In genomic region chr7:135705753-135706152, GRCm38 (mm10) we compare ENCODE assay signal across 21 mouse cellular contexts. TPM values are rescaled to one million over a fixed set of nuclear protein-coding genes. Genes with fewer than 3 reads are reported as not detected.
A peak's percentile ranks its signal among the peaks of the same experiment; 100 is the strongest.
DNase-seq lines count a peak whose midpoint lies in the region; ATAC-seq and TF ChIP-seq lines count a peak whose summit lies in the region.
"Had no signal": no experiment of that assay in that cellular context is flagged by ENCODE, and none has a peak within 500 bp of the region (broad histone marks: within the 10 kb centered on the region; RNA-seq: fewer than 3 reads in every experiment).

No protein-coding gene starts in this region.

- ATAC-seq in liver, embryonic 12.5 days, result no peak
- ATAC-seq in granulocyte monocyte progenitor cell, adult 5-6 weeks (replicated peaks; ENCODE audit: poor library complexity, severe bottlenecking), result peak; percentile 49
- ATAC-seq in monocyte, adult 5-6 weeks (replicated peaks; ENCODE audit: insufficient number of reproducible peaks, low FRiP score, low TSS enrichment, poor library complexity, severe bottlenecking), result peak; percentile 46
- no peak for ATAC-seq in midbrain, embryonic 15.5 days (replicated peaks)
- no peak for ATAC-seq in midbrain, embryonic 16.5 days
- ATAC-seq: CD4-positive, CD25-positive, alpha-beta regulatory T cell, adult 4 months; forebrain, embryonic 15.5 days; hindbrain, postnatal 0 days; inflammation-experienced regulatory T-cells, adult 6 months had no signal

- H3K9me3 ChIP-seq in liver, embryonic 12.5 days (replicated peaks), result no peaks in the 10 kb centered on the region
- no peaks in the 10 kb centered on the region for H3K9me3 ChIP-seq in midbrain, embryonic 15.5 days
- H3K9me3 ChIP-seq in midbrain, embryonic 16.5 days (replicated peaks; ENCODE audit: control insufficient read depth, low read length, poor library complexity, severe bottlenecking), result no peaks in the 10 kb centered on the region
- H3K9me3 ChIP-seq: forebrain, embryonic 15.5 days; heart, embryonic 13.5 days; hindbrain, embryonic 10.5 days; hindbrain, embryonic 13.5 days had no signal

- no peak overlapping the region for H3K27ac ChIP-seq in liver, adult 2 months (replicated peaks; ENCODE audit: insufficient read depth, low read depth, low read length)
- no peak overlapping the region for H3K27ac ChIP-seq in liver, embryonic 12.5 days
- peak overlapping the region; percentile 42 for H3K27ac ChIP-seq in macrophage
- H3K27ac ChIP-seq in midbrain, embryonic 15.5 days, result no peak overlapping the region
- H3K27ac ChIP-seq in midbrain, embryonic 16.5 days (ENCODE audit: low read length), result no peak overlapping the region
- H3K27ac ChIP-seq: forebrain, embryonic 15.5 days; heart, embryonic 13.5 days; hindbrain, embryonic 10.5 days; hindbrain, embryonic 13.5 days; hindbrain, postnatal 0 days had no signal

- H3K79me2 ChIP-seq in liver, adult 2 months (ENCODE audit: control insufficient read depth, insufficient read depth, low read length), result no peaks in the 10 kb centered on the region
- peaks cover 85% of the 10 kb centered on the region for H3K79me2 ChIP-seq in macrophage (ENCODE audit: inconsistent target)

- no peak for TF ChIP-seq CTCF in liver, adult 2 months (IDR thresholded peaks at IDR 0.05; ENCODE audit: low read depth, low read length)

- no peak overlapping the region for H3K4me3 ChIP-seq in liver, adult 2 months (ENCODE audit: insufficient read depth, low read depth, low read length)
- H3K4me3 ChIP-seq in liver, embryonic 12.5 days, result no peak overlapping the region
- H3K4me3 ChIP-seq in macrophage (ENCODE audit: inconsistent target), result no peak overlapping the region
- no peak overlapping the region for H3K4me3 ChIP-seq in midbrain, embryonic 15.5 days
- no peak overlapping the region for H3K4me3 ChIP-seq in midbrain, embryonic 16.5 days (ENCODE audit: low read depth, low read length)
- H3K4me3 ChIP-seq: forebrain, embryonic 15.5 days; heart, embryonic 13.5 days; hindbrain, embryonic 10.5 days; hindbrain, embryonic 13.5 days had no signal

- WGBS in liver, adult 2 months, result 88% methylated on average over 6 of the region's 6 CpGs
- WGBS in liver, embryonic 12.5 days (ENCODE audit: insufficient replicate concordance), result 93% methylated on average over 6 of the region's 6 CpGs
- WGBS in macrophage (ENCODE audit: missing documents), result 40% methylated on average over 6 of the region's 6 CpGs
- 90% methylated on average over 6 of the region's 6 CpGs for WGBS in midbrain, embryonic 15.5 days
- WGBS in midbrain, embryonic 16.5 days, result 93% methylated on average over 6 of the region's 6 CpGs

- H3K36me3 ChIP-seq in liver, adult 2 months (ENCODE audit: control insufficient read depth, insufficient read depth, low read length), result no peaks in the 10 kb centered on the region
- peaks cover 100% of the 10 kb centered on the region for H3K36me3 ChIP-seq in liver, embryonic 12.5 days
- no peaks in the 10 kb centered on the region for H3K36me3 ChIP-seq in macrophage (ENCODE audit: inconsistent target)
- no peaks in the 10 kb centered on the region for H3K36me3 ChIP-seq in midbrain, embryonic 15.5 days (replicated peaks)
- H3K36me3 ChIP-seq in midbrain, embryonic 16.5 days (ENCODE audit: control insufficient read depth, insufficient read depth, low read length), result no peaks in the 10 kb centered on the region

- H3K4me2 ChIP-seq in liver, embryonic 12.5 days, result no peak overlapping the region
- H3K4me2 ChIP-seq in midbrain, embryonic 15.5 days, result no peak overlapping the region
- no peak overlapping the region for H3K4me2 ChIP-seq in midbrain, embryonic 16.5 days (ENCODE audit: low read length)
- H3K4me2 ChIP-seq: forebrain, embryonic 15.5 days; heart, embryonic 13.5 days; hindbrain, embryonic 13.5 days had no signal

- TF ChIP-seq POLR2A in liver, adult 2 months (IDR thresholded peaks at IDR 0.05; ENCODE audit: extremely low read depth, insufficient read depth, low read length), result no peak

- no peak overlapping the region for H3K9ac ChIP-seq in liver, adult 2 months (ENCODE audit: low read depth, low read length)
- no peak overlapping the region for H3K9ac ChIP-seq in liver, embryonic 12.5 days
- no peak overlapping the region for H3K9ac ChIP-seq in midbrain, embryonic 15.5 days
- H3K9ac ChIP-seq in midbrain, embryonic 16.5 days (ENCODE audit: low read depth, low read length), result no peak overlapping the region
- H3K9ac ChIP-seq: forebrain, embryonic 15.5 days; heart, embryonic 13.5 days; hindbrain, embryonic 13.5 days had no signal

- no peaks in the 10 kb centered on the region for H3K27me3 ChIP-seq in liver, adult 2 months (ENCODE audit: control insufficient read depth, insufficient read depth, low read length)
- no peaks in the 10 kb centered on the region for H3K27me3 ChIP-seq in liver, embryonic 12.5 days (replicated peaks)
- H3K27me3 ChIP-seq in midbrain, embryonic 15.5 days (replicated peaks), result no peaks in the 10 kb centered on the region
- no peaks in the 10 kb centered on the region for H3K27me3 ChIP-seq in midbrain, embryonic 16.5 days (ENCODE audit: control insufficient read depth, insufficient read depth, low read depth, low read length)
- H3K27me3 ChIP-seq: forebrain, embryonic 15.5 days; heart, embryonic 13.5 days; hindbrain, embryonic 13.5 days had no signal

- DNase-seq in liver, adult 2 months (ENCODE audit: extremely low read depth, low read depth, low spot score), result peak; percentile 21
- DNase-seq in cerebellum, adult 8-10 months, result no peak
- DNase-seq: adrenal gland, adult 2 months; adrenal gland, postnatal 14 days; cerebellum, adult 11-12 months; cerebellum, adult 9-10 months; cerebellum, postnatal 14 days; gastrocnemius, postnatal 25 days had no signal

- H3K4me1 ChIP-seq in liver, adult 2 months (ENCODE audit: control insufficient read depth, insufficient read depth, low read length), result peaks cover 10% of the 10 kb centered on the region
- H3K4me1 ChIP-seq in liver, embryonic 12.5 days, result peaks cover 9% of the 10 kb centered on the region; the same call in 1 of the 2 replicates
- no peaks in the 10 kb centered on the region for H3K4me1 ChIP-seq in midbrain, embryonic 15.5 days
- H3K4me1 ChIP-seq in midbrain, embryonic 16.5 days (ENCODE audit: control insufficient read depth, insufficient read depth, low read length), result no peaks in the 10 kb centered on the region
- H3K4me1 ChIP-seq: forebrain, embryonic 15.5 days; hindbrain, embryonic 10.5 days; hindbrain, embryonic 13.5 days had no signal

RNA-seq across cellular contexts. Expression of gene Mki67, which starts 10.4 kb away (rescaled TPM):
- 0.65 and 1.6 TPM in 2 replicates for total RNA-seq in liver, adult 2 months (2014; rRNA removed)
- 0.02 and 0.05 TPM in 2 replicates for polyA plus RNA-seq in liver, adult 2 months (2012; rRNA removed)
- 108 and 118 TPM in 2 replicates for polyA plus RNA-seq in liver, embryonic 12.5 days (2016; fragmentation: Nextera tagmentation; extraction: Ambion mirVana)
- 154 and 199 TPM in 2 replicates for total RNA-seq in granulocyte monocyte progenitor cell, adult 5-6 weeks (2014; fragmentation: Nextera tagmentation)
- total RNA-seq in granulocyte monocyte progenitor cell, adult 5-6 weeks (2017), result 269 and 306 TPM in 2 replicates
- total RNA-seq in macrophage (2018; cell fraction: chromatin; rRNA removed), result 100 to 1,000 TPM in 14 of 26 experiments, 10 to 100 TPM in 12; 20.5 to 572 (median 122) TPM
- 100 to 1,000 TPM in 1 of 26 experiments, 10 to 100 TPM in 22, 1 to 10 TPM in 3; 8.8 to 101 (median 19.2) TPM for total RNA-seq in macrophage (2018; cell fraction: cytosol; rRNA removed)
- total RNA-seq in macrophage (2018; cell fraction: nucleus; rRNA removed), result 100 to 1,000 TPM in 14 of 26 experiments, 10 to 100 TPM in 12; 13.1 to 253 (median 111) TPM
- polyA plus RNA-seq in macrophage (2018), result 4.2 to 24.2 TPM (median 17.5 TPM) in 3 replicates
- total RNA-seq in monocyte, adult 5-6 weeks (2017), result 2.9 to 12.3 TPM (median 3.7 TPM) in 3 replicates
- 6.0 and 6.5 TPM in 2 replicates for polyA plus RNA-seq in midbrain, embryonic 15.5 days (2015; fragmentation: Nextera tagmentation; extraction: Ambion mirVana)
- 3.3 and 5.1 TPM in 2 replicates for polyA plus RNA-seq in midbrain, embryonic 16.5 days (2015; fragmentation: Nextera tagmentation; extraction: Ambion mirVana)

Comparison
In these comparisons a context has a peak if more than half of its experiments do, and no peak if none do; other contexts are left out.
1. ATAC-seq: peak in granulocyte monocyte progenitor cell, adult 5-6 weeks (single experiment) and monocyte, adult 5-6 weeks (single experiment); none in liver, embryonic 12.5 days (single experiment), midbrain, embryonic 15.5 days (single experiment) and midbrain, embryonic 16.5 days (single experiment).